Mouse (Mus musculus) adrenal gland, postnatal 36 days (tissue): ENCODE measurements around the gene Dhrs13. TPM values are rescaled to one million over a fixed set of nuclear protein-coding genes. Genes with fewer than 3 reads are reported as not detected.

ENCODE experiments used
- microRNA-seq: library from miRNA; unstranded; fragments of <30 nt; microRNA quantifications from one replicate; pipeline ENCODE4 v1.2.0, GENCODE M21; 2021
- total RNA-seq, 2 experiments: library from RNA; stranded (reverse); gene quantifications; 2 replicates each; pipeline ENCODE4 v1.2.3; 2021

Gene Dhrs13
- total RNA-seq, 2 experiments from 2014 or later: 12.1 to 15.2 TPM

Small RNA genes lying within 50 kb of the gene (microRNA-seq; reads per million reads assigned to microRNA genes)
- gene Mir144 (585 reads per million, percentile 73 among the genes with 10 or more reads in this experiment), gene Mir451a (not detected), gene Mir451b (not detected)

Other genes starting within 250 kb of the Dhrs13 start
- not detected for gene Gm10277, start 244.5 kb upstream of the Dhrs13 start, total RNA-seq
- 1 to 10 TPM; 1.2 to 3.2 TPM for gene Pipox, start 138.2 kb upstream of the Dhrs13 start, total RNA-seq
- gene Sez6, start 101.5 kb upstream of the Dhrs13 start, total RNA-seq: 1 to 10 TPM; 1.7 to 1.9 TPM
- gene Phf12, start 49.5 kb upstream of the Dhrs13 start, total RNA-seq: 10 to 100 TPM; 46.6 to 50.8 TPM
- 10 to 100 TPM; 71.4 to 98.4 TPM for gene Flot2, start 5.7 kb downstream of the Dhrs13 start, total RNA-seq
- 10 to 100 TPM; 30.0 to 33.6 TPM for gene Eral1, start 48.1 kb downstream of the Dhrs13 start, total RNA-seq
- 10 to 100 TPM; 16.9 to 20.3 TPM for gene Fam222b, start 62.4 kb downstream of the Dhrs13 start, total RNA-seq
- 10 to 100 TPM; 24.8 to 38.0 TPM for gene Traf4, start 133.3 kb downstream of the Dhrs13 start, total RNA-seq
- 10 to 100 TPM; 10.5 to 11.3 TPM for gene Nek8, start 144.4 kb downstream of the Dhrs13 start, total RNA-seq
- 10 to 100 TPM; 41.5 to 88.1 TPM for gene Tlcd1, start 144.4 kb downstream of the Dhrs13 start, total RNA-seq
- gene Rpl23a, start 151.3 kb downstream of the Dhrs13 start, total RNA-seq: 1,000 to 10,000 TPM; 1,640 to 1,911 TPM
- gene Rab34, start 156.2 kb downstream of the Dhrs13 start, total RNA-seq: 10 to 100 TPM; 85.9 to 89.9 TPM
- 10 to 100 TPM; 14.1 to 15.2 TPM for gene Proca1, start 161.1 kb downstream of the Dhrs13 start, total RNA-seq
- 100 to 1,000 TPM; 107 to 112 TPM for gene Sdf2, start 213.5 kb downstream of the Dhrs13 start, total RNA-seq
- 10 to 100 TPM; 57.2 to 76.6 TPM for gene Supt6, start 213.7 kb downstream of the Dhrs13 start, total RNA-seq
- 100 to 1,000 TPM; 150 to 176 TPM for gene 2610507B11Rik, start 229.5 kb downstream of the Dhrs13 start, total RNA-seq